Mouse (Mus musculus) cortical plate, adult 2 months (tissue): ENCODE data around the gene Zfhx3.

ENCODE experiments used
- CTCF ChIP-seq: fragments of 200-500 bp; IDR thresholded peaks from 2 replicates; pipeline ENCODE4 v1.5.1; 2011; ENCODE audit warnings: mild to moderate bottlenecking, control low read depth, low read length; ENCODE audit not compliant: insufficient read depth; ENCODE audit errors: extremely low read depth
- POLR2A ChIP-seq: fragments of 200-500 bp; IDR thresholded peaks from 2 replicates; pipeline ENCODE4 v1.6.1; 2011; ENCODE audit warnings: mild to moderate bottlenecking, low read length, control low read depth; ENCODE audit not compliant: insufficient read depth; ENCODE audit errors: extremely low read depth

GRCm38 (mm10) chr8:108089632-108090031 is 147.2 kb downstream of the Zfhx3 start:
- TF ChIP-seq CTCF (no peak), POLR2A (no peak)
